Mouse (Mus musculus) bone marrow macrophage, adult 2 months (primary cell): ENCODE results near the gene Wdr70.

ENCODE experiments used
- CTCF ChIP-seq: IDR thresholded peaks from 2 replicates; pipeline ENCODE4 v1.5.1; 2012; ENCODE audit warnings: low read depth, mild to moderate bottlenecking, low read length, moderate library complexity
- POLR2A ChIP-seq: IDR thresholded peaks from 2 replicates; pipeline ENCODE4 v1.6.1; 2012; ENCODE audit warnings: mild to moderate bottlenecking, low read depth, low read length, borderline replicate concordance

DNA sequence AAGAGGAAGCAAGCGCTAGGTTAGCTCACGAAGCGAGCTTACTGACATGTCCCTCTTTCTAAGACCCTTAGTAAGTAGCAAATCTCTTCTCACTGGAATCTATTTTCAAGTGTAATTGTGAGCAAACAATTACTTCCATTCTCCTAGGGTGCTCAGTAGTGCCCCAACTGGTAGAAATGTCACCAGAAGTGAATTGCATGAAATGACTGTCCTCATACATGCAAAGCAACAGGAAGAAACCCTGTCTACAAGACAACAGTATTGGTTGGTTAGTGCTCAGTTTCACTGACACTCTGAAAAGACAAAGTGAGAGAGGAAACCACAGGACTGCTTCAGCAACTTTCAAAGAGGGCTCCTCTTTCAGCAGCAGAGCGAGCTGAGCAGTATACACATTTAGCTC is 173.6 kb downstream of the Wdr70 start:
- TF ChIP-seq CTCF: no peak
- TF ChIP-seq POLR2A: no peak
